Mouse (Mus musculus) E14TG2a.4 (cell line): Measurements from ENCODE around the gene Dner.

Source experiments
- H3K27me3 ChIP-seq: 2 replicates; pipeline ENCODE4 v1.6.1; 2014; ENCODE audit warnings: low read length, control low read depth; ENCODE audit not compliant: insufficient read depth
- H3K36me3 ChIP-seq: 2 replicates; pipeline ENCODE4 v1.6.1; 2014; ENCODE audit warnings: low read length, control low read depth; ENCODE audit not compliant: insufficient read depth
- H3K4me1 ChIP-seq: replicated peaks from 2 replicates; pipeline ENCODE4 v1.6.1; 2014; ENCODE audit warnings: low read depth, low read length, control low read depth
- H3K4me3 ChIP-seq: replicated peaks from 2 replicates; pipeline ENCODE4 v1.5.1; 2014; ENCODE audit warnings: mild to moderate bottlenecking, low read length
- H3K9me3 ChIP-seq: 2 replicates; pipeline ENCODE4 v1.6.1; 2014; ENCODE audit warnings: low read length, control low read depth
- CTCF ChIP-seq: conservative IDR thresholded peaks from 2 replicates; pipeline ENCODE4 v1.5.1; 2014; ENCODE audit warnings: low read length
- NANOG ChIP-seq: IDR thresholded peaks from 2 replicates; pipeline ENCODE4 v1.6.1; 2014; ENCODE audit warnings: borderline replicate concordance, low read length, mixed read lengths
- POU5F1 ChIP-seq: IDR thresholded peaks from 2 replicates; pipeline ENCODE4 v1.6.1; 2014; ENCODE audit warnings: low read length, borderline replicate concordance

Dner gene

GRCm38 (mm10) chr1:84618094-84618493 lies 77.9 kb downstream of the Dner start:
- Histone ChIP-seq H3K9me3 (no peaks in the 10 kb centered on the region), H3K4me3 (no peak overlapping the region), H3K27me3 (peaks cover 6% of the 10 kb centered on the region; the same call in 1 of the 2 replicates), H3K36me3 (no peaks in the 10 kb centered on the region), H3K4me1 (peaks cover 6% of the 10 kb centered on the region)
- TF ChIP-seq NANOG (no peak), CTCF (no peak), POU5F1 (no peak)

GRCm38 (mm10) chr1:84616133-84616532 lies 79.9 kb downstream of the Dner start:
- Histone ChIP-seq H3K4me3 (no peak overlapping the region), H3K36me3 (no peaks in the 10 kb centered on the region), H3K9me3 (no peaks in the 10 kb centered on the region), H3K4me1 (no peaks in the 10 kb centered on the region), H3K27me3 (peaks cover 2% of the 10 kb centered on the region; the same call in 1 of the 2 replicates)
- TF ChIP-seq POU5F1, result no peak
- TF ChIP-seq NANOG, result no peak
- TF ChIP-seq CTCF, result no peak

- no peak for TF ChIP-seq CTCF
- no peak for TF ChIP-seq NANOG
- TF ChIP-seq POU5F1, result no peak
- H3K27me3 ChIP-seq, result peaks cover 2% of the 10 kb centered on the region; the same call in 1 of the 2 replicates
- no peaks in the 10 kb centered on the region for H3K4me1 ChIP-seq
- no peaks in the 10 kb centered on the region for H3K36me3 ChIP-seq
- no peaks in the 10 kb centered on the region for H3K9me3 ChIP-seq
- H3K4me3 ChIP-seq, result no peak overlapping the region
These were observed 81.4 kb downstream of the Dner start for GRCm38 (mm10) chr1:84614596-84614995.

GRCm38 (mm10) chr1:84613119-84613518 lies 82.9 kb downstream of the Dner start:
- Histone ChIP-seq H3K36me3 (no peaks in the 10 kb centered on the region), H3K4me1 (no peaks in the 10 kb centered on the region), H3K27me3 (peaks cover 2% of the 10 kb centered on the region; the same call in 1 of the 2 replicates), H3K9me3 (peaks cover 14% of the 10 kb centered on the region), H3K4me3 (no peak overlapping the region)
- TF ChIP-seq CTCF, result no peak
- no peak for TF ChIP-seq NANOG

GRCm38 (mm10) chr1:84611331-84611730 lies 84.7 kb downstream of the Dner start:
- peaks cover 21% of the 10 kb centered on the region for H3K9me3 ChIP-seq

GRCm38 (mm10) chr1:84599025-84599424 lies 97.0 kb downstream of the Dner start:
- Histone ChIP-seq H3K36me3 (no peaks in the 10 kb centered on the region), H3K27me3 (no peaks in the 10 kb centered on the region), H3K4me1 (no peaks in the 10 kb centered on the region), H3K4me3 (no peak overlapping the region), H3K9me3 (peaks cover 8% of the 10 kb centered on the region; the same call in 1 of the 2 replicates)
- TF ChIP-seq NANOG (no peak), CTCF (no peak), POU5F1 (no peak)

More at GRCm38 (mm10) chr1:84611331-84611730, 84.7 kb downstream of the Dner start:
- TF ChIP-seq CTCF, result no peak
- TF ChIP-seq POU5F1, result no peak
- TF ChIP-seq NANOG, result no peak
- no peaks in the 10 kb centered on the region for H3K4me1 ChIP-seq
- H3K36me3 ChIP-seq, result no peaks in the 10 kb centered on the region
- peaks cover 2% of the 10 kb centered on the region; the same call in 1 of the 2 replicates for H3K27me3 ChIP-seq
- no peak overlapping the region for H3K4me3 ChIP-seq

- TF ChIP-seq CTCF (no peak), NANOG (no peak), POU5F1 (no peak)
- H3K36me3 ChIP-seq, result no peaks in the 10 kb centered on the region
- H3K27me3 ChIP-seq, result no peaks in the 10 kb centered on the region
- no peak overlapping the region for H3K4me3 ChIP-seq
- no peaks in the 10 kb centered on the region for H3K4me1 ChIP-seq
- H3K9me3 ChIP-seq, result no peaks in the 10 kb centered on the region
These were observed 100.0 kb downstream of the Dner start for GRCm38 (mm10) chr1:84596023-84596422.

- TF ChIP-seq CTCF, result no peak
- no peak for TF ChIP-seq POU5F1
- TF ChIP-seq NANOG, result no peak
- no peaks in the 10 kb centered on the region for H3K4me1 ChIP-seq
- H3K4me3 ChIP-seq, result no peak overlapping the region
- no peaks in the 10 kb centered on the region for H3K36me3 ChIP-seq
- no peaks in the 10 kb centered on the region for H3K9me3 ChIP-seq
- no peaks in the 10 kb centered on the region for H3K27me3 ChIP-seq
These were observed 103.6 kb downstream of the Dner start for GRCm38 (mm10) chr1:84592394-84592793.

GRCm38 (mm10) chr1:84590534-84590933 lies 105.5 kb downstream of the Dner start:
- Histone ChIP-seq H3K36me3 (no peaks in the 10 kb centered on the region), H3K27me3 (no peaks in the 10 kb centered on the region), H3K4me3 (no peak overlapping the region), H3K4me1 (no peaks in the 10 kb centered on the region), H3K9me3 (no peaks in the 10 kb centered on the region)
- TF ChIP-seq NANOG (no peak), CTCF (no peak), POU5F1 (no peak)
